Mouse (Mus musculus) CH12F3 (cell line): Measurements from ENCODE around the gene Plekhh2.

Experiments
- in situ Hi-C: fragments of 300-500 bp; cut with MboI; formaldehyde crosslinking; loops from 2 replicates; pipeline ENCODE4 v1.14.3; 2020; ENCODE audit warnings: low sequenced_read_pairs

The Plekhh2 gene

GRCm38 (mm10) chr17:84511682-84512515 lies at the start of gene Plekhh2:
Plekhh2 (plus strand) TSS chr17:84511895.
- in situ Hi-C loops = no loop called here

GRCm38 (mm10) chr17:84465753-84466608 lies 45.7 kb upstream of the Plekhh2 start, which contains the start of gene Thada:
Thada (minus strand) TSS chr17:84466205.
- in situ Hi-C loops = no loop called here

- in situ Hi-C loops = no loop called here
These were observed 37.4 kb upstream of the Plekhh2 start for GRCm38 (mm10) chr17:84474312-84474711.

- in situ Hi-C loops = no loop called here
These were observed 34.5 kb upstream of the Plekhh2 start for GRCm38 (mm10) chr17:84477176-84477575.

- in situ Hi-C loops = no loop called here
These were observed 33.4 kb upstream of the Plekhh2 start for GRCm38 (mm10) chr17:84478276-84478675.

GRCm38 (mm10) chr17:84480464-84481355 lies 31.0 kb upstream of the Plekhh2 start:
- in situ Hi-C loops = no loop called here

- in situ Hi-C loops = no loop called here
These were observed 28.9 kb upstream of the Plekhh2 start for GRCm38 (mm10) chr17:84482831-84483230.

- in situ Hi-C loops = no loop called here
These were observed 27.9 kb upstream of the Plekhh2 start for GRCm38 (mm10) chr17:84483673-84484320.

GRCm38 (mm10) chr17:84487415-84487814 lies 24.3 kb upstream of the Plekhh2 start:
- in situ Hi-C loops = no loop called here

- in situ Hi-C loops = no loop called here
These were observed 19.3 kb upstream of the Plekhh2 start for GRCm38 (mm10) chr17:84492255-84492880.

GRCm38 (mm10) chr17:84497026-84497425 lies 14.7 kb upstream of the Plekhh2 start:
- in situ Hi-C loops = no loop called here

GRCm38 (mm10) chr17:84497559-84497958 lies 14.1 kb upstream of the Plekhh2 start:
- in situ Hi-C loops = no loop called here

- in situ Hi-C loops = no loop called here
These were observed 13.6 kb upstream of the Plekhh2 start for GRCm38 (mm10) chr17:84497972-84498604.

- in situ Hi-C loops = no loop called here
These were observed 13.1 kb upstream of the Plekhh2 start for GRCm38 (mm10) chr17:84498639-84499038.

- in situ Hi-C loops = no loop called here
These were observed 9.4 kb upstream of the Plekhh2 start for GRCm38 (mm10) chr17:84502341-84502740.

- in situ Hi-C loops = no loop called here
These were observed 5.8 kb upstream of the Plekhh2 start for GRCm38 (mm10) chr17:84505922-84506321.

GRCm38 (mm10) chr17:84508736-84509135 lies 3.0 kb upstream of the Plekhh2 start:
- in situ Hi-C loops = no loop called here

GRCm38 (mm10) chr17:84509176-84509575 lies 2.5 kb upstream of the Plekhh2 start:
- in situ Hi-C loops = no loop called here

- in situ Hi-C loops = no loop called here
These were observed 1.3 kb upstream of the Plekhh2 start for GRCm38 (mm10) chr17:84510355-84510754.
